Mouse (Mus musculus): ENCODE measurements around the gene Fam83c.

Fam83c gene

GRCm38 (mm10) chr2:155794674-155795445 is 39.8 kb downstream of the Fam83c start:
- no peak for DNase-seq (ENCODE audit: low read depth, low spot score)

- DNase-seq (ENCODE audit: low read depth, low spot score), result no peak
Observed at GRCm38 (mm10) chr2:155792899-155793298, 41.8 kb downstream of the Fam83c start.

DNA sequence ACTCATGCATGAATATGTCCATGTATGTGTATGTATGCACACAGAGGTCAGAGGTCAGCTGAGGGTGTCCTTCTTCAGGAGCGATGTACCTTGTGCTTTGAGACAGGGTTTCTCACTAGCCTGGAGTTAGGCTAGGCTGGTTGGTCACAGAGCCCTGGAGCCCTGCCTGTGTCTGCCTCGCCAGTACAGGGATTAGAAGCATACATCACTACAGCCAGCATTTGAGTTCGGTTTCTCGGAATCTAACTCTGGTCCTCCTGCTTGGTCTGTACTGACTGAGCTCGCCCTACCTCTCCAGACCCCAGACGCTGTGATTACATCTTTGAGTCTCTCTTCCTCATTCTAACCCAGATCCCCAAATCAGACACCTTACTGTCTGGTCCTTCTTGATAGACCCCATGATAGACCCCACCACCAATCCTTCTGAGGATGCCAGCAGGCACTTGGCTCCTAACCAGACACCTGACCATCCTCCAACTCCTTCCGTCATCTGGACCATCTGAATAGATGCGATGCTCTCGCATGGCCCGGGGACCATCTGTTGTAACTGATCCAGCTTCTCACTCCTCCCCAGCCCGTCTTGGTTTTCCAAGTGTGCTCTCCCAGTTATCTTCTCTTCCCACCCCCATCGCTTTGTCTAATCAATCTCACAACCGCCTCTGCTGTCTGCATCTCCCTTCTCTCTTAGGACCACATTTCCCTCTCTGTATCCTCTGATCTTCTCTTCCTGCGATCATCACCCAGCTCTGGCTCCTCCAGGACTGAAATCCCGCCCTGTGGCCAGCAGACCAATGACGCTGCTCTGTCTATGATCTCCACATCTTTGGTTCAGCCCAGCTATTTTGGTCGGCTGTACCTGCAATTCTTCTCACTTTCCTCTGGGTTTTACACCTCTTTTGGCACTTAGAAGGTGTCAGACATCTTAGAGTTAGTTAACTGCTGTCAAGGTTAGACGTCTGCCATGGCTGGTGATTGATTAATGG is 46.4 kb downstream of the Fam83c start:
- DNase-seq (ENCODE audit: low read depth, low spot score), result no peak

DNA sequence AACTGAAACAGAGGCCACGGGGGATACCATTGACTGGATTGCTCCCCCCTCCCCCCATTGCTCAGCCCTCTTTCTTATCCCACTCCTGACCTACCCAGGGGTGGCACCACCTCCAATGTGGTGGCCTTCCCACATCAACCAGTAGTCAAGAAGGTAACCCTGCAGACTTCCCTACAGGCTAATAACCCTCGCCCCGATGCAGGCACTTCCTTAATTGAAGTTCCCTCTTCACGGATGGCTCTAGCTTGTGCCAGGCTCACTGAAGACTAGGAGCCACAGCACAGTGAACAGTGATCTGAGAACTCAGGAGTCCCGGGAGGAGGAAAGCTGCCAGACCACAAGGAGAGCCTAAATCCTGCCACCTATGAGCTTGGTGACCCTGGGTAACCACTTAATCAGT is 47.7 kb downstream of the Fam83c start:
- DNase-seq (ENCODE audit: low read depth, low spot score), result no peak

- DNase-seq (ENCODE audit: low read depth, low spot score), result no peak
Observed at GRCm38 (mm10) chr2:155784534-155784933, 50.1 kb downstream of the Fam83c start.

GRCm38 (mm10) chr2:155779506-155779905 is 55.1 kb downstream of the Fam83c start:
- no peak for DNase-seq (ENCODE audit: low read depth, low spot score)

GRCm38 (mm10) chr2:155779066-155779465 is 55.6 kb downstream of the Fam83c start:
- DNase-seq (ENCODE audit: low read depth, low spot score), result no peak

DNA sequence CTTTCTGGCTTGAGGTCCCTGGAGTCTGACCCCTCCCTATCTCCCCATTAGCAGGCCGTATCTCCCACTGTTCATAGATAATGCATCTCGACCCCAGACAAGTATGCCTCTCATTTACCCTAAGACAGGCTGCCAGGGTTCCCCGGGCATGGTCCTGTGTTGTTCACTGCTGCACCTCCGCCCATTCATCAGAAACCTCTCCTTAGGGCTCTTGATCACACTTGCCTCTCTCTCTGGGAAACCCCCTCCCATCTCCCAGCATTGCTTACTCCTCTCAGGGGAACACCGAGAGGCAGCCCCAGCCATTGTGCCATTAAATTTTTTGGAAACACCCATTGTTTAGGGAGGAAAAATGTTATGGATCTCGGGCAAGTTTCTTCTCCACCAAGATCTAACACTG is 56.6 kb downstream of the Fam83c start:
- no peak for DNase-seq (ENCODE audit: low read depth, low spot score)

GRCm38 (mm10) chr2:155777688-155777985 is 57.0 kb downstream of the Fam83c start:
- DNase-seq (ENCODE audit: low read depth, low spot score), result no peak
